ENCODE assay signal across 20 mouse cellular contexts in genomic region chr11:75325116-75325968, GRCm38 (mm10). TPM values are rescaled to one million over a fixed set of nuclear protein-coding genes. Genes with fewer than 3 reads are reported as not detected.
DNase-seq lines count a peak whose midpoint lies in the region; ATAC-seq lines count a peak whose summit lies in the region.
"Had no signal": no experiment of that assay in that cellular context is flagged by ENCODE, and none has a peak within 500 bp of the region (broad histone marks: within the 10 kb centered on the region; RNA-seq: fewer than 3 reads in every experiment).

No protein-coding gene starts in this region.

- no peaks in the 10 kb centered on the region for H3K9me3 ChIP-seq in embryonic facial prominence, embryonic 12.5 days
- no peaks in the 10 kb centered on the region for H3K9me3 ChIP-seq in embryonic facial prominence, embryonic 10.5 days
- no peaks in the 10 kb centered on the region for H3K9me3 ChIP-seq in kidney, embryonic 14.5 days (ENCODE audit: control insufficient read depth, low read length)
- H3K9me3 ChIP-seq in lung, embryonic 15.5 days: no peaks in the 10 kb centered on the region
- H3K9me3 ChIP-seq in stomach, embryonic 14.5 days (ENCODE audit: control insufficient read depth, low read depth, low read length): no peaks in the 10 kb centered on the region
- H3K9me3 ChIP-seq: G1E; hindbrain, embryonic 13.5 days had no signal

- no peak overlapping the region for H3K4me3 ChIP-seq in embryonic facial prominence, embryonic 12.5 days
- no peak overlapping the region for H3K4me3 ChIP-seq in embryonic facial prominence, embryonic 10.5 days
- H3K4me3 ChIP-seq in kidney, embryonic 14.5 days (ENCODE audit: low read length): no peak overlapping the region
- no peak overlapping the region for H3K4me3 ChIP-seq in lung, embryonic 15.5 days
- no peak overlapping the region for H3K4me3 ChIP-seq in stomach, embryonic 14.5 days (ENCODE audit: low read depth, low read length)
- H3K4me3 ChIP-seq: erythroblast, embryonic 14.5 days; hindbrain, embryonic 13.5 days had no signal

- H3K27ac ChIP-seq in embryonic facial prominence, embryonic 12.5 days: peak overlapping the region; percentile 31; the same call in 1 of the 2 replicates
- no peak overlapping the region for H3K27ac ChIP-seq in embryonic facial prominence, embryonic 10.5 days (replicated peaks)
- no peak overlapping the region for H3K27ac ChIP-seq in kidney, embryonic 14.5 days (ENCODE audit: low read depth, low read length)
- peak overlapping the region; percentile 68 for H3K27ac ChIP-seq in lung, embryonic 15.5 days
- peak overlapping the region; percentile 15; the same call in 1 of the 2 replicates for H3K27ac ChIP-seq in stomach, embryonic 14.5 days (ENCODE audit: low read length)
- H3K27ac ChIP-seq: hindbrain, embryonic 13.5 days had no signal

- no peak overlapping the region for H3K4me2 ChIP-seq in embryonic facial prominence, embryonic 12.5 days (replicated peaks)
- H3K4me2 ChIP-seq in kidney, embryonic 14.5 days (replicated peaks; ENCODE audit: low read depth, low read length): no peak overlapping the region
- H3K4me2 ChIP-seq in lung, embryonic 15.5 days: no peak overlapping the region; the same call in 1 of the 2 replicates
- H3K4me2 ChIP-seq in stomach, embryonic 14.5 days (replicated peaks; ENCODE audit: low read depth, low read length): no peak overlapping the region
- H3K4me2 ChIP-seq: hindbrain, embryonic 13.5 days had no signal

- DNase-seq in embryonic facial prominence, embryonic 10.5 days (ENCODE audit: low spot score): no peak
- DNase-seq in kidney, adult 9 months: no peak
- DNase-seq in lung, postnatal 25 days (ENCODE audit: low spot score): no peak
- no peak for DNase-seq in left cerebral cortex, postnatal 4 days
- DNase-seq: adrenal gland, postnatal 10 days; cerebellum, adult 11 months; cerebellum, postnatal 14 days; gastrocnemius, postnatal 36 days; kidney, adult 18-20 months; lung, adult 2 months; spleen, adult 18-20 months had no signal

- H3K27me3 ChIP-seq in embryonic facial prominence, embryonic 12.5 days: no peaks in the 10 kb centered on the region
- no peaks in the 10 kb centered on the region for H3K27me3 ChIP-seq in embryonic facial prominence, embryonic 10.5 days (replicated peaks; ENCODE audit: low read depth, poor library complexity, severe bottlenecking)
- H3K27me3 ChIP-seq in kidney, embryonic 14.5 days (ENCODE audit: control insufficient read depth, insufficient read depth, low read length): no peaks in the 10 kb centered on the region
- H3K27me3 ChIP-seq in lung, embryonic 15.5 days: no peaks in the 10 kb centered on the region
- H3K27me3 ChIP-seq in stomach, embryonic 14.5 days (ENCODE audit: control insufficient read depth, insufficient read depth, low read length): no peaks in the 10 kb centered on the region
- H3K27me3 ChIP-seq: hindbrain, embryonic 13.5 days had no signal

- H3K36me3 ChIP-seq in embryonic facial prominence, embryonic 12.5 days: peaks cover 20% of the 10 kb centered on the region
- H3K36me3 ChIP-seq in embryonic facial prominence, embryonic 10.5 days (replicated peaks): peaks cover 76% of the 10 kb centered on the region
- H3K36me3 ChIP-seq in kidney, embryonic 14.5 days (ENCODE audit: control insufficient read depth, insufficient read depth, low read length): peaks cover 12% of the 10 kb centered on the region; the same call in 1 of the 2 replicates
- peaks cover 16% of the 10 kb centered on the region; the same call in 1 of the 2 replicates for H3K36me3 ChIP-seq in lung, embryonic 15.5 days
- peaks cover 7% of the 10 kb centered on the region for H3K36me3 ChIP-seq in stomach, embryonic 14.5 days (ENCODE audit: control insufficient read depth, insufficient read depth, low read length)

- intact Hi-C loops in left cerebral cortex, postnatal 4 days (cut with DNase I): no loop called here

- ATAC-seq in embryonic facial prominence, embryonic 12.5 days (ENCODE audit: insufficient number of reproducible peaks, insufficient read depth, low FRiP score, low TSS enrichment): no peak
- no peak for ATAC-seq in kidney, embryonic 14.5 days (ENCODE audit: low FRiP score, low TSS enrichment)
- peak; percentile 50; the same call in 1 of the 2 replicates for ATAC-seq in lung, embryonic 15.5 days (ENCODE audit: borderline replicate concordance, extremely low read depth, low FRiP score, low TSS enrichment)
- no peak for ATAC-seq in stomach, embryonic 14.5 days (ENCODE audit: insufficient number of reproducible peaks, insufficient read depth, low FRiP score, low read depth)
- ATAC-seq: CD4-positive, CD25-positive, alpha-beta regulatory T cell, adult 4 months; forebrain, embryonic 14.5 days had no signal

- 77% methylated on average over 16 of the region's 16 CpGs for WGBS in embryonic facial prominence, embryonic 12.5 days
- 85% methylated on average over 16 of the region's 16 CpGs for WGBS in embryonic facial prominence, embryonic 10.5 days
- WGBS in kidney, embryonic 14.5 days: 49% methylated on average over 16 of the region's 16 CpGs
- 41% methylated on average over 16 of the region's 16 CpGs for WGBS in lung, embryonic 15.5 days
- 45% methylated on average over 16 of the region's 16 CpGs for WGBS in stomach, embryonic 14.5 days

- peaks cover 10% of the 10 kb centered on the region; the same call in 1 of the 2 replicates for H3K4me1 ChIP-seq in embryonic facial prominence, embryonic 12.5 days
- H3K4me1 ChIP-seq in embryonic facial prominence, embryonic 10.5 days: peaks cover 6% of the 10 kb centered on the region; the same call in 1 of the 2 replicates
- H3K4me1 ChIP-seq in kidney, embryonic 14.5 days (ENCODE audit: control insufficient read depth, insufficient read depth, low read length): peaks cover 12% of the 10 kb centered on the region; the same call in 1 of the 2 replicates
- peaks cover 28% of the 10 kb centered on the region for H3K4me1 ChIP-seq in lung, embryonic 15.5 days
- peaks cover 20% of the 10 kb centered on the region; the same call in 1 of the 2 replicates for H3K4me1 ChIP-seq in stomach, embryonic 14.5 days (ENCODE audit: control insufficient read depth, insufficient read depth, low read length)

- H3K9ac ChIP-seq in embryonic facial prominence, embryonic 12.5 days: no peak overlapping the region
- H3K9ac ChIP-seq in kidney, embryonic 14.5 days (ENCODE audit: low read depth, low read length): 0 out of 2 replicates have a peak overlapping the region, but pooled peaks have one; percentile 18
- no peak overlapping the region for H3K9ac ChIP-seq in lung, embryonic 15.5 days
- H3K9ac ChIP-seq in stomach, embryonic 14.5 days (replicated peaks; ENCODE audit: low read depth, low read length): no peak overlapping the region
- H3K9ac ChIP-seq: hindbrain, embryonic 13.5 days had no signal

RNA-seq across cellular contexts. Expression of gene Rpa1, which starts 22.8 kb away (rescaled TPM):
- 138 and 143 TPM in 2 replicates for polyA plus RNA-seq in embryonic facial prominence, embryonic 12.5 days (2016; fragmentation: Nextera tagmentation; extraction: Ambion mirVana)
- polyA plus RNA-seq in embryonic facial prominence, embryonic 10.5 days (2016; fragmentation: Nextera tagmentation; extraction: Ambion mirVana): 192 and 201 TPM in 2 replicates
- polyA plus RNA-seq in kidney, embryonic 14.5 days (2014; fragmentation: Nextera tagmentation; extraction: Ambion mirVana): 111 and 119 TPM in 2 replicates
- 169 and 176 TPM in 2 replicates for polyA plus RNA-seq in lung, embryonic 15.5 days (2015; fragmentation: Nextera tagmentation; extraction: Ambion mirVana)
- 111 and 121 TPM in 2 replicates for polyA plus RNA-seq in stomach, embryonic 14.5 days (2014; fragmentation: Nextera tagmentation; extraction: Ambion mirVana)
- 10 to 100 TPM; 43.4 to 48.8 TPM for total RNA-seq in left cerebral cortex, postnatal 4 days (2021)

RNA-seq across cellular contexts. Expression of gene Smyd4, which starts 22.9 kb away (rescaled TPM):
- polyA plus RNA-seq in embryonic facial prominence, embryonic 12.5 days (2016; fragmentation: Nextera tagmentation; extraction: Ambion mirVana): 18.5 and 21.4 TPM in 2 replicates
- 18.2 TPM in 2 replicates for polyA plus RNA-seq in embryonic facial prominence, embryonic 10.5 days (2016; fragmentation: Nextera tagmentation; extraction: Ambion mirVana)
- 10.4 and 17.8 TPM in 2 replicates for polyA plus RNA-seq in kidney, embryonic 14.5 days (2014; fragmentation: Nextera tagmentation; extraction: Ambion mirVana)
- 14.4 and 14.6 TPM in 2 replicates for polyA plus RNA-seq in lung, embryonic 15.5 days (2015; fragmentation: Nextera tagmentation; extraction: Ambion mirVana)
- 12.6 and 14.2 TPM in 2 replicates for polyA plus RNA-seq in stomach, embryonic 14.5 days (2014; fragmentation: Nextera tagmentation; extraction: Ambion mirVana)
- total RNA-seq in left cerebral cortex, postnatal 4 days (2021): 10 to 100 TPM; 18.9 to 19.1 TPM

Comparison
In these comparisons a context has a peak if more than half of its experiments do, and no peak if none do; other contexts are left out.
1. H3K27ac ChIP-seq: peak in embryonic facial prominence, embryonic 12.5 days (single experiment), lung, embryonic 15.5 days (single experiment) and stomach, embryonic 14.5 days (single experiment); none in embryonic facial prominence, embryonic 10.5 days (single experiment) and kidney, embryonic 14.5 days (single experiment).